Mouse (Mus musculus) heart, adult 2 months (tissue): Measurements from ENCODE around the gene Mc1r.

Source experiments
- CTCF ChIP-seq: fragments of 200-600 bp; IDR thresholded peaks from 2 replicates; pipeline ENCODE4 v1.8.1; 2022; ENCODE audit warnings: antibody characterized with exemption, mild to moderate bottlenecking, moderate library complexity
- POLR2A ChIP-seq: fragments of 200-500 bp; IDR thresholded peaks from 2 replicates; pipeline ENCODE4 v1.6.1; 2011; ENCODE audit warnings: mild to moderate bottlenecking, low read depth, low read length, control low read depth; ENCODE audit not compliant: insufficient read depth

DNA sequence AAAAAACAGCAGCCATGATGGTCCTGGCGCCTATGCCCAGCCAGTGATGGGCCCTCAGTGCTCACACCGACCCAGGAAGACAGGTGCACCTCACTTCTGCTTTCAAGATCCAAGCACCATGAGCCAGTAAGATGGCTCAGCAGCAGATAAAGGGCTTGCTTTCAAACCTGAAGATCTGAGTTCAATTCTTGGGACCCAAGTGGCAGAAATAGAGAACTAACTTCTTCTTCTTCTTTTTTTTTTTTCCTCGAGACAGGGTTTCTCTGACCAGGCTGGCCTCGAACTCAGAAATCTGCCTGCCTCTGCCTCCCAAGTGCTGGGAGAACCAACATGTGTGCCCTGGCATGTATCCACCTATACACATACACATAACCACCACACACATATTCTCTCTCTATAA, 12.8 kb downstream of the Mc1r start:
- TF ChIP-seq CTCF (no peak), POLR2A (no peak)
